Mouse (Mus musculus) MEL (cell line): ENCODE results near the gene Pllp. TPM values are rescaled to one million over a fixed set of nuclear protein-coding genes. Genes with fewer than 3 reads are reported as not detected.

Source experiments
- DNase-seq: peaks from one replicate; pipeline ENCODE4 v3.0.0; 2011; ENCODE audit warnings: low read depth, low spot score
- H3K27ac ChIP-seq: 2 replicates; pipeline ENCODE4 v1.5.1; 2012; ENCODE audit warnings: low read depth, mild to moderate bottlenecking, control low read depth, low read length, moderate library complexity; ENCODE audit not compliant: control insufficient read depth
- H3K27me3 ChIP-seq, 2 experiments: fragments of 150-350 bp in 1 of 2; sonication (generic) in 1 of 2; 2 replicates each; pipeline ENCODE4 v1.6.1; 2012; ENCODE audit warnings: low read length in 2 of 2, mild to moderate bottlenecking in 2 of 2, improper control_type of control experiment in 1 of 2, moderate library complexity in 1 of 2; ENCODE audit not compliant: insufficient read depth in 2 of 2, control insufficient read depth in 1 of 2
- H3K36me3 ChIP-seq, 2 experiments: 2 replicates each; pipeline ENCODE4 v1.6.1; 2012 to 2014; ENCODE audit warnings: low read length in 2 of 2, improper control_type of control experiment in 1 of 2, inconsistent platforms in 1 of 2, mild to moderate bottlenecking in 1 of 2; ENCODE audit not compliant: insufficient read depth in 2 of 2, control insufficient read depth in 1 of 2
- H3K4me1 ChIP-seq, 2 experiments: fragments of 150-350 bp in 1 of 2; sonication (generic) in 1 of 2; 2 replicates each; pipeline ENCODE4 v1.6.1; 2012; ENCODE audit warnings: low read length in 2 of 2, improper control_type of control experiment in 1 of 2, mild to moderate bottlenecking in 1 of 2; ENCODE audit not compliant: insufficient read depth in 2 of 2, control insufficient read depth in 1 of 2
- H3K4me3 ChIP-seq, 2 experiments: fragments of 150-350 bp in 1 of 2; sonication (generic) in 1 of 2; 2 replicates each; pipeline ENCODE4 v1.5.1; 2012; ENCODE audit warnings: low read depth in 2 of 2, low read length in 2 of 2, mild to moderate bottlenecking in 2 of 2, moderate library complexity in 2 of 2, control low read depth in 1 of 2, improper control_type of control experiment in 1 of 2; ENCODE audit not compliant: control insufficient read depth in 1 of 2, insufficient read depth in 1 of 2
- H3K79me2 ChIP-seq: 2 replicates; pipeline ENCODE4 v1.6.1; 2012; ENCODE audit warnings: mild to moderate bottlenecking, low read length, moderate library complexity; ENCODE audit not compliant: control insufficient read depth, poor library complexity, insufficient read depth
- H3K9ac ChIP-seq: 2 replicates; pipeline ENCODE4 v1.6.1; 2012; ENCODE audit warnings: low read depth, mild to moderate bottlenecking, control low read depth, low read length, moderate library complexity; ENCODE audit not compliant: control insufficient read depth, poor library complexity, severe bottlenecking
- H3K9me3 ChIP-seq: fragments of 150-350 bp; sonication (generic); replicated peaks from 2 replicates; pipeline ENCODE4 v1.6.1; 2012; ENCODE audit warnings: mild to moderate bottlenecking, low read length, improper control_type of control experiment, moderate library complexity; ENCODE audit not compliant: insufficient read depth
- CHD2 ChIP-seq: IDR thresholded peaks from 2 replicates; pipeline ENCODE4 v1.6.1; 2011; ENCODE audit warnings: low read length, improper control_type of control experiment
- CTCF ChIP-seq, 3 experiments: IDR thresholded peaks in 2 of 3; conservative IDR thresholded peaks in 1 of 3; 2 replicates each; pipeline ENCODE4 v1.5.1; 2011 to 2012; ENCODE audit warnings: low read length in 3 of 3, low read depth in 2 of 3, mild to moderate bottlenecking in 2 of 3, improper control_type of control experiment in 1 of 3, inconsistent platforms in 1 of 3, mixed read lengths in 1 of 3, moderate library complexity in 1 of 3; ENCODE audit not compliant: control insufficient read depth in 1 of 3, insufficient read depth in 1 of 3, poor library complexity in 1 of 3, severe bottlenecking in 1 of 3
- ELF1 ChIP-seq: IDR thresholded peaks from 2 replicates; pipeline ENCODE4 v1.6.1; 2014; ENCODE audit warnings: low read depth, mild to moderate bottlenecking, inconsistent platforms, low read length, improper control_type of control experiment, moderate library complexity
- ETS1 ChIP-seq: IDR thresholded peaks from 2 replicates; pipeline ENCODE4 v1.6.1; 2012; ENCODE audit warnings: low read depth, mild to moderate bottlenecking, inconsistent platforms, low read length, improper control_type of control experiment, moderate library complexity
- GABPA ChIP-seq: IDR thresholded peaks from 2 replicates; pipeline ENCODE4 v1.6.1; 2012; ENCODE audit warnings: low read depth, mild to moderate bottlenecking, inconsistent platforms, low read length, improper control_type of control experiment, moderate library complexity
- GATA1 ChIP-seq: IDR thresholded peaks from 2 replicates; pipeline ENCODE4 v1.6.1; 2011; ENCODE audit warnings: low read depth, low read length, improper control_type of control experiment
- JUND ChIP-seq: IDR thresholded peaks from 2 replicates; pipeline ENCODE4 v1.6.1; 2011; ENCODE audit warnings: low read depth, mild to moderate bottlenecking, improper control_type of control experiment, low read length
- KAT2A ChIP-seq: conservative IDR thresholded peaks from 2 replicates; pipeline ENCODE4 v1.6.1; 2012; ENCODE audit warnings: low read depth, low read length, improper control_type of control experiment, inconsistent platforms
- MAFK ChIP-seq: IDR thresholded peaks from 2 replicates; pipeline ENCODE4 v1.6.1; 2011; ENCODE audit warnings: low read depth, mild to moderate bottlenecking, low read length, improper control_type of control experiment, borderline replicate concordance
- MAX ChIP-seq: IDR thresholded peaks from 2 replicates; pipeline ENCODE4 v1.6.1; 2011; ENCODE audit warnings: low read length, improper control_type of control experiment
- MAZ ChIP-seq: IDR thresholded peaks from 2 replicates; pipeline ENCODE4 v1.6.1; 2012; ENCODE audit warnings: low read depth, mild to moderate bottlenecking, inconsistent platforms, low read length, improper control_type of control experiment
- MEF2A ChIP-seq: IDR thresholded peaks from 2 replicates; pipeline ENCODE4 v1.6.1; 2014; ENCODE audit warnings: low read depth, mild to moderate bottlenecking, inconsistent platforms, low read length, improper control_type of control experiment; ENCODE audit not compliant: poor library complexity, insufficient replicate concordance, severe bottlenecking; ENCODE audit errors: extremely low read depth
- MXI1 ChIP-seq: IDR thresholded peaks from 2 replicates; pipeline ENCODE4 v1.6.1; 2011; ENCODE audit warnings: mild to moderate bottlenecking, low read depth, low read length, improper control_type of control experiment
- NELFE ChIP-seq: IDR thresholded peaks from 2 replicates; pipeline ENCODE4 v1.6.1; 2011; ENCODE audit warnings: low read depth, low read length, improper control_type of control experiment
- NRF1 ChIP-seq: IDR thresholded peaks from 2 replicates; pipeline ENCODE4 v1.6.1; 2014; ENCODE audit warnings: low read depth, mild to moderate bottlenecking, inconsistent platforms, low read length, improper control_type of control experiment, moderate library complexity; ENCODE audit not compliant: poor library complexity, insufficient read depth, severe bottlenecking
- POLR2A ChIP-seq, 2 experiments: IDR thresholded peaks; 2 replicates each; pipeline ENCODE4 v1.6.1; 2011 to 2012; ENCODE audit warnings: low read length in 2 of 2, mild to moderate bottlenecking in 2 of 2, control low read depth in 1 of 2, improper control_type of control experiment in 1 of 2, low read depth in 1 of 2, moderate library complexity in 1 of 2; ENCODE audit not compliant: control insufficient read depth in 1 of 2, insufficient read depth in 1 of 2, poor library complexity in 1 of 2
- POLR2AphosphoS2 ChIP-seq: IDR thresholded peaks from 2 replicates; pipeline ENCODE4 v1.6.1; 2011; ENCODE audit warnings: low read length, improper control_type of control experiment
- RAD21 ChIP-seq: IDR thresholded peaks from 2 replicates; pipeline ENCODE4 v1.6.1; 2011; ENCODE audit warnings: mild to moderate bottlenecking, low read depth, low read length, improper control_type of control experiment
- RCOR1 ChIP-seq: IDR thresholded peaks from 2 replicates; pipeline ENCODE4 v1.6.1; 2012; ENCODE audit warnings: low read depth, mild to moderate bottlenecking, inconsistent platforms, low read length, improper control_type of control experiment
- SMC3 ChIP-seq: IDR thresholded peaks from 2 replicates; pipeline ENCODE4 v1.6.1; 2011; ENCODE audit warnings: low read depth, low read length, improper control_type of control experiment
- TAL1 ChIP-seq: IDR thresholded peaks from 2 replicates; pipeline ENCODE4 v1.6.1; 2012; ENCODE audit warnings: mild to moderate bottlenecking, inconsistent platforms, low read length, moderate library complexity, mixed read lengths
- TBP ChIP-seq: IDR thresholded peaks from 2 replicates; pipeline ENCODE4 v1.8.0; 2011; ENCODE audit warnings: low read depth, low read length, improper control_type of control experiment
- TCF12 ChIP-seq: IDR thresholded peaks from 2 replicates; pipeline ENCODE4 v1.6.1; 2014; ENCODE audit warnings: low read depth, mild to moderate bottlenecking, inconsistent platforms, low read length, improper control_type of control experiment, moderate library complexity
- UBTF ChIP-seq: IDR thresholded peaks from 2 replicates; pipeline ENCODE4 v1.6.1; 2012; ENCODE audit warnings: low read depth, mild to moderate bottlenecking, inconsistent platforms, low read length, improper control_type of control experiment, moderate library complexity, borderline replicate concordance; ENCODE audit not compliant: insufficient read depth
- USF2 ChIP-seq, 2 experiments: IDR thresholded peaks; 2 replicates each; pipeline ENCODE4 v1.6.1; 2011 to 2012; ENCODE audit warnings: improper control_type of control experiment in 2 of 2, low read length in 2 of 2, borderline replicate concordance in 1 of 2, inconsistent platforms in 1 of 2, low read depth in 1 of 2, mild to moderate bottlenecking in 1 of 2; ENCODE audit not compliant: insufficient read depth in 1 of 2
- ZC3H11A ChIP-seq: IDR thresholded peaks from 2 replicates; pipeline ENCODE4 v1.6.1; 2012; ENCODE audit warnings: low read depth, mild to moderate bottlenecking, inconsistent platforms, low read length, improper control_type of control experiment
- ZKSCAN1 ChIP-seq: IDR thresholded peaks from 2 replicates; pipeline ENCODE4 v1.6.1; 2012; ENCODE audit warnings: low read depth, mild to moderate bottlenecking, inconsistent platforms, low read length, improper control_type of control experiment, moderate library complexity
- ZNF384 ChIP-seq: IDR thresholded peaks from 2 replicates; pipeline ENCODE4 v1.6.1; 2012; ENCODE audit warnings: low read depth, mild to moderate bottlenecking, inconsistent platforms, low read length, improper control_type of control experiment
- polyA plus RNA-seq, 2 experiments: library from polyadenylated mRNA; stranded (reverse) in 1 of 2; unstranded in 1 of 2; fragments of >175 nt in 1 of 2; fragments of >200 nt in 1 of 2; gene quantifications; 2 replicates each; pipeline versions ENCODE4 v1.2.1 to v1.2.4; 2012; ENCODE audit warnings: low replicate concordance in 2 of 2, low read depth in 1 of 2; ENCODE audit not compliant: insufficient read length in 2 of 2, insufficient read depth in 1 of 2, missing spikeins in 1 of 2
- total RNA-seq: library from RNA; depleted of rRNA; stranded (reverse); fragments of 300-350 nt; gene quantifications from 2 replicates; pipeline ENCODE4 v1.2.3, GENCODE M21; 2012

Pllp gene
- total and polyA plus RNA-seq, 3 experiments: 0.06 TPM; not detected in 2

GRCm38 (mm10) chr8:94697956-94698355, 1.9 kb upstream of the Pllp start:
- Histone ChIP-seq H3K27me3 (no peaks in the 10 kb centered on the region; a peak in 2 of 4 replicates), H3K9ac (no peak overlapping the region), H3K9me3 (no peaks in the 10 kb centered on the region), H3K4me1 (peaks cover 0 to 4% of the 10 kb centered on the region in 2 experiments; a peak in 1 of 4 replicates), H3K36me3 (no peaks in the 10 kb centered on the region), H3K4me3 (no peak overlapping the region), H3K27ac (no peak overlapping the region), H3K79me2 (no peaks in the 10 kb centered on the region)
- DNase-seq: no peak
- TF ChIP-seq TAL1 (no peak), MAFK (no peak), ZNF384 (no peak), ZKSCAN1 (no peak), MAX (no peak), ELF1 (no peak), SMC3 (no peak), KAT2A (no peak), NELFE (no peak), GATA1 (no peak), UBTF (no peak), CTCF (IDR thresholded peaks at IDR 0.05 in 2 of 3, conservative IDR thresholded peaks at IDR 0.05 in 1 of 3; ENCODE audit: control insufficient read depth in 1 of 3, insufficient read depth in 1 of 3, low read depth in 2 of 3, low read length in 3 of 3, poor library complexity in 1 of 3, severe bottlenecking in 1 of 3) (no peak), NRF1 (no peak), JUND (no peak), MAZ (no peak), ZC3H11A (no peak), TCF12 (no peak), POLR2A (IDR thresholded peaks at IDR 0.05; ENCODE audit: control insufficient read depth in 1 of 2, insufficient read depth in 1 of 2, low read depth in 1 of 2, low read length in 2 of 2, poor library complexity in 1 of 2) (no peak), MXI1 (no peak)

- H3K4me1 ChIP-seq: no peaks in the 10 kb centered on the region
- no peak for TF ChIP-seq USF2 (IDR thresholded peaks at IDR 0.05; ENCODE audit: borderline replicate concordance in 1 of 2, insufficient read depth in 1 of 2, low read depth in 1 of 2, low read length in 2 of 2)
- TF ChIP-seq ZC3H11A: no peak
- TF ChIP-seq MXI1: no peak
- TF ChIP-seq RAD21: no peak
- TF ChIP-seq GABPA: no peak
- TF ChIP-seq MEF2A: no peak
- no peak for TF ChIP-seq RCOR1
- no peak for TF ChIP-seq CHD2
- no peak for TF ChIP-seq TBP
- no peak for TF ChIP-seq SMC3
- TF ChIP-seq ZKSCAN1: no peak
- TF ChIP-seq MAX: no peak
- TF ChIP-seq ETS1: no peak
- TF ChIP-seq POLR2AphosphoS2: no peak
- TF ChIP-seq, all 39 proteins: peak for 0
- DNase-seq: no peak
- no peak overlapping the region for H3K27ac ChIP-seq
- no peak overlapping the region for H3K9ac ChIP-seq
- H3K27me3 ChIP-seq: peaks cover 0 to 3% of the 10 kb centered on the region in 2 experiments; a peak in 3 of 4 replicates
- no peaks in the 10 kb centered on the region for H3K9me3 ChIP-seq
- no peaks in the 10 kb centered on the region for H3K36me3 ChIP-seq
- H3K79me2 ChIP-seq: no peaks in the 10 kb centered on the region
- no peak overlapping the region for H3K4me3 ChIP-seq
These were observed 488 bp upstream of the Pllp start for GRCm38 (mm10) chr8:94696566-94696965.
